Mouse (Mus musculus): ENCODE results near the gene Cdkl5. TPM values are rescaled to one million over a fixed set of nuclear protein-coding genes. Genes with fewer than 3 reads are reported as not detected.

Cdkl5 gene
- polyA plus RNA-seq (2017; shearing (Covaris generic)) = 0.51 TPM

GRCm38 (mm10) chrX:160994543-160995121 lies at the start of gene Cdkl5:
Cdkl5 (minus strand) TSS chrX:160994704.

GRCm38 (mm10) chrX:160906952-160907351 lies 87.6 kb downstream of the Cdkl5 start, which contains the start of gene Gja6:
Gja6 (minus strand) TSS chrX:160907052.

DNA sequence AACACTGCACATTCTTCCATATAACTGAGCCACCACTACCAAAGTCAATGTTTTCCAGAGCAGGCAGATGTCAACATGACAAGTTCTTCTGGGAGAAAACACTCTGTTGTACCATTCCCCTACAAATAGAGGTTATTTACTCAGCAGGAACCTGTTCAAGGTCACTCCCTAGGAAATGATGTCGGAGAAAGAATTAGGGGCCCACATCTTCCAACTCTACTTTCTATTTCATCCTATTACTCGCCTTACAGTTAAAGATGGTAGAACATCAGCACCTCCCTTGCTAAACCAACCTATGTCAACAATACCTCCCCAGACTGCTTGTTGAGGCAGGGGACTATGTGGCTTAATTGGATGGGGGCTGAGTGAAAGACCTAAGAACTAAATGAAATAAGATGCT lies 226.8 kb downstream of the Cdkl5 start, which contains the start of gene Rs1:
TSS of gene Rs1 (plus strand) at position 301 of the 400 bp plus-strand sequence.

GRCm38 (mm10) chrX:160735650-160736049 lies 258.9 kb downstream of the Cdkl5 start, which contains the start of gene Ppef1:
Ppef1 (minus strand) TSS chrX:160735765.

Other genes with a start within 250 kb of the Cdkl5 start
- not detected for gene Rs1, start 226.7 kb downstream of the Cdkl5 start, polyA plus RNA-seq (2017; shearing (Covaris generic))
- gene Gja6, start 87.7 kb downstream of the Cdkl5 start, polyA plus RNA-seq (2017; shearing (Covaris generic)) = not detected
- gene Scml2, start 122.5 kb upstream of the Cdkl5 start, polyA plus RNA-seq (2017; shearing (Covaris generic)) = 0.25 TPM